Mouse (Mus musculus) hindbrain, embryonic 12.5 days (tissue): ENCODE data around the gene Slc25a54. TPM values are rescaled to one million over a fixed set of nuclear protein-coding genes. Genes with fewer than 3 reads are reported as not detected.

Source experiments
- ATAC-seq: fragments of 200-750 bp; cut with Nextera tagmentation; 2 replicates; pipeline ENCODE4 v1.8.0; 2017; ENCODE audit warnings: moderate TSS enrichment; ENCODE audit not compliant: low FRiP score
- H3K27ac ChIP-seq: fragments of 300-500 bp; sonication (generic); 2 replicates; pipeline ENCODE4 v1.5.1; 2016; ENCODE audit warnings: mild to moderate bottlenecking
- H3K27me3 ChIP-seq: fragments of 300-500 bp; sonication (generic); 2 replicates; pipeline ENCODE4 v1.6.1; 2016; ENCODE audit warnings: mild to moderate bottlenecking
- H3K36me3 ChIP-seq: fragments of 300-500 bp; sonication (generic); 2 replicates; pipeline ENCODE4 v1.6.1; 2016; ENCODE audit warnings: mild to moderate bottlenecking
- H3K4me1 ChIP-seq: fragments of 300-500 bp; sonication (generic); 2 replicates; pipeline ENCODE4 v1.6.1; 2016
- H3K4me2 ChIP-seq: fragments of 300-500 bp; sonication (generic); replicated peaks from 2 replicates; pipeline ENCODE4 v1.6.1; 2016; ENCODE audit warnings: mild to moderate bottlenecking
- H3K4me3 ChIP-seq: fragments of 300-500 bp; sonication (generic); 2 replicates; pipeline ENCODE4 v1.5.1; 2016; ENCODE audit warnings: mild to moderate bottlenecking
- H3K9ac ChIP-seq: fragments of 300-500 bp; sonication (generic); 2 replicates; pipeline ENCODE4 v1.6.1; 2016; ENCODE audit warnings: mild to moderate bottlenecking, moderate library complexity
- H3K9me3 ChIP-seq: fragments of 300-500 bp; sonication (generic); replicated peaks from 2 replicates; pipeline ENCODE4 v1.6.1; 2016; ENCODE audit warnings: mild to moderate bottlenecking
- WGBS: fragments of 180-500 bp; shearing (Covaris S2); methylation state at CpG from one replicate; pipeline ENCODE4 v1.1.7; 2016; 5-methylcytosine and 5-hydroxymethylcytosine counted together
- polyA plus RNA-seq: library from polyadenylated mRNA; unstranded; fragments of >200 nt; fragmentation: Nextera tagmentation; extraction: Ambion mirVana; gene quantifications from 2 replicates; pipeline ENCODE4 v1.2.1, GENCODE M21; 2016

Slc25a54 gene
- polyA plus RNA-seq, 1 experiment from 2014 or later: not detected

DNA sequence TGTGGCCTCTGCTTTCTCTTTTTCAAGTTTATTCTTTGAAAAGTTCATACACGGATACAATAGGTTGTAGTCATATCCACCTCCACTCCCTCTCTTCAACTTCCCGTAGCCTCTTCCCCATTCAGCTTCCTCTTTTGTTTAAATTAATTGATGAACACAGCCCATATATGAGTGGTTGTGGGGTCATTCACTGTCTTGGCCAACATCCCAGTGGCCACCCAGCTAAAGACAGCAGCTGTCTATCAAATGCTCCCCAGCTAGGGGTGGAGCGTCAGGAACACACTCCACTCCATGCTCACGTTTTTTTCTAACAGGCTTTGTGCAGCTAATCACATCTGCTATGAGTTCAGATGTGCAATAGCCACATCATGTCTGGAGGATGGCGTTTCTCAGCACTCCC is 49.5 kb downstream of the Slc25a54 start:
- Histone ChIP-seq H3K9me3 (0 out of 2 replicates have a peak, but pooled peaks cover 4% of the 10 kb centered on the region), H3K36me3 (peaks cover 18% of the 10 kb centered on the region; the same call in 1 of the 2 replicates), H3K27me3 (no peaks in the 10 kb centered on the region), H3K9ac (no peak overlapping the region), H3K4me2 (no peak overlapping the region), H3K4me3 (no peak overlapping the region), H3K27ac (no peak overlapping the region), H3K4me1 (peaks cover 2% of the 10 kb centered on the region; the same call in 1 of the 2 replicates)
- ATAC-seq: no peak
- 80% methylated on average over 5 of the region's 5 CpGs for WGBS

GRCm38 (mm10) chr3:109132966-109133365 is 52.7 kb downstream of the Slc25a54 start:
- Histone ChIP-seq H3K9ac (no peak overlapping the region), H3K4me2 (no peak overlapping the region), H3K27ac (no peak overlapping the region), H3K4me3 (no peak overlapping the region), H3K27me3 (no peaks in the 10 kb centered on the region), H3K36me3 (0 out of 2 replicates have a peak, but pooled peaks cover 15% of the 10 kb centered on the region), H3K9me3 (0 out of 2 replicates have a peak, but pooled peaks cover 4% of the 10 kb centered on the region), H3K4me1 (0 out of 2 replicates have a peak, but pooled peaks cover 2% of the 10 kb centered on the region)
- no peak for ATAC-seq
- 87% methylated on average over 4 of the region's 4 CpGs for WGBS

DNA sequence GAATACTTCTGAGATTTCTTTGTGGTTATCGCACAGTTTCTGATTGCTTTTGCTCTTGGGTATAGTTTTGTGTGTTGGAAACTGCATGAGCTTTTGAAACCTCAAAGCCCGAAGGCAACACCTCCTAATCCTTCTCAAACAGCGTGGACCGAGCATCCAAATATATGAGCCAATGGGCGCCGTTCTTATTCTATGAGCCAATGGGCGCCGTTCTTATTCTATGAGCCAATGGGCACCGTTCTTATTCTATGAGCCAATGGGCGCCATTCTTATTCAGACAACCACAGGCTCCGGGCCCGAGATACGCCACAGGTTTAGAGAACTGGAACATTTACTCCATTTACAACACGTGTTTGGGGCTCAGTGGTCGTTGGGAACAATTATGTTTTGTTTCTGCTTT is 53.8 kb downstream of the Slc25a54 start:
- Histone ChIP-seq H3K36me3 (0 out of 2 replicates have a peak, but pooled peaks cover 15% of the 10 kb centered on the region), H3K4me2 (no peak overlapping the region), H3K4me1 (0 out of 2 replicates have a peak, but pooled peaks cover 2% of the 10 kb centered on the region), H3K27me3 (no peaks in the 10 kb centered on the region), H3K9me3 (0 out of 2 replicates have a peak, but pooled peaks cover 4% of the 10 kb centered on the region), H3K27ac (no peak overlapping the region), H3K9ac (no peak overlapping the region), H3K4me3 (no peak overlapping the region)
- 94% methylated on average over 15 of the region's 15 CpGs for WGBS
- ATAC-seq: no peak

DNA sequence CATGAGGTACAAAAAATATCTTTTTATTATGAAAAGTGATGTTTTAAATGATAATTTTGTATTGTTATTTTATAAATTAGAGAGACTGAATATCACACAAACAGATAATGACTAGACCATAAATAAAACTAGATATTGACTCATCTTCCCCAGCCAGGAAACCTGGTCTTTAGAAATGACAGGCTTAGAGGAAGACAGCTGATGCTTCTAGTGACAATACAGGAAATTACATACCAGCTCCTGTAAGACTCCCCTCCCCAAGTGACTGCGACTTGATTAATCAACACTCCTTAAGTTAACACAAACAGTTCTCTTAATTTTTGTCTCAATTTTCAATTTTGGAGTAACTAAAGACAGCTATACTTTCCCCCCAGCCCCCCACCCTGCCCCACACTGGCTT is 55.1 kb downstream of the Slc25a54 start:
- Histone ChIP-seq H3K27ac (no peak overlapping the region), H3K27me3 (no peaks in the 10 kb centered on the region), H3K36me3 (0 out of 2 replicates have a peak, but pooled peaks cover 15% of the 10 kb centered on the region), H3K4me2 (no peak overlapping the region), H3K4me3 (no peak overlapping the region), H3K4me1 (no peaks in the 10 kb centered on the region), H3K9ac (no peak overlapping the region), H3K9me3 (0 out of 2 replicates have a peak, but pooled peaks cover 4% of the 10 kb centered on the region)
- 82% methylated on average over 1 of the region's 1 CpGs for WGBS
- ATAC-seq: no peak

- Histone ChIP-seq H3K27me3 (no peaks in the 10 kb centered on the region), H3K4me3 (no peak overlapping the region), H3K4me1 (0 out of 2 replicates have a peak, but pooled peaks cover 3% of the 10 kb centered on the region), H3K27ac (no peak overlapping the region), H3K36me3 (no peaks in the 10 kb centered on the region), H3K9ac (no peak overlapping the region), H3K9me3 (no peaks in the 10 kb centered on the region), H3K4me2 (no peak overlapping the region)
- 82% methylated on average over 4 of the region's 4 CpGs for WGBS
- ATAC-seq: no peak
These were observed 72.3 kb downstream of the Slc25a54 start for GRCm38 (mm10) chr3:109152561-109152960.

DNA sequence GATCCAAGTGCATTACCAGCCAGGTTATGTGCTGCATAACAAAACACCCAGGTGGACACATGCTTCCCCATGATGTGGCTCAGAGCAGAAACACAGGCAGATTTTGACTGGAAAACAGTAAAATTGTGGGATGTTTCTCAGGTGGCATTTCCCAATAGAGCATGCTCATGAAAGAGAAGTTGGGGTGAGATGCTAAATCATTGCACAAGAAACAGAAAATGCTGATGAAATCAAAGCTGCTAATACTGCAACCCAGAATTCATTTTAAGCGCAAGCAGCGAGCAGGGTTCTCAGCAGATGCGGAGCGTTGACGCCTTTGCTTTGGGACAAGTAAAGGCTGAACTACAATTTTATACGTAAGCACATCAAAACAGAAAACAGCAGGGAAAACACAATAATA is 73.1 kb downstream of the Slc25a54 start:
- Histone ChIP-seq H3K27me3 (no peaks in the 10 kb centered on the region), H3K27ac (no peak overlapping the region), H3K9ac (no peak overlapping the region), H3K9me3 (no peaks in the 10 kb centered on the region), H3K4me2 (no peak overlapping the region), H3K4me1 (0 out of 2 replicates have a peak, but pooled peaks cover 4% of the 10 kb centered on the region), H3K36me3 (no peaks in the 10 kb centered on the region), H3K4me3 (no peak overlapping the region)
- WGBS: 98% methylated on average over 6 of the region's 6 CpGs
- ATAC-seq: no peak

- H3K9me3 ChIP-seq: no peaks in the 10 kb centered on the region
- no peak for ATAC-seq
- no peak overlapping the region for H3K4me3 ChIP-seq
- H3K4me1 ChIP-seq: 0 out of 2 replicates have a peak, but pooled peaks cover 4% of the 10 kb centered on the region
- no peak overlapping the region for H3K4me2 ChIP-seq
- H3K27me3 ChIP-seq: no peaks in the 10 kb centered on the region
- peaks cover 6% of the 10 kb centered on the region; the same call in 1 of the 2 replicates for H3K36me3 ChIP-seq
- H3K27ac ChIP-seq: no peak overlapping the region
- H3K9ac ChIP-seq: no peak overlapping the region
- WGBS: 88% methylated on average over 4 of the region's 4 CpGs
These were observed 75.8 kb downstream of the Slc25a54 start for GRCm38 (mm10) chr3:109155926-109156669.

DNA sequence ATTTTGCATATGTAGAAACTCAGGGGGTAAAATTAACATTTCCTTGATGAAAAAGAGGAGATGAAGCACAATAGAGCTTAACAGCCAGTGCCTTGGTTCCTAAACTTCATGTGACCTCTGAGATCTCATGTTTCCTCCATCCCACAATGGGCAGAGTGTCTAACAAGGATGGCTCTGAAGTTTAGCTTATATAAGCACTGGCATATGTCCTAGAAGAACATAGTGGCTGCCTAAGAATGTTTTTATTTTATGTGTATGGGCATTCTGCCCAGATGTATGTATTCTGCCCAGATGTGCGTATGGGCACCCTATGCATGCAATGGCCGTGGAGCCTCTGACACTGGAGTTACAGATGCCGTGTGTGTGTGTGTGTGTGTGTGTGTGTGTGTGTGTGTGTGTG is 77.2 kb downstream of the Slc25a54 start:
- 90% methylated on average over 3 of the region's 3 CpGs for WGBS

DNA sequence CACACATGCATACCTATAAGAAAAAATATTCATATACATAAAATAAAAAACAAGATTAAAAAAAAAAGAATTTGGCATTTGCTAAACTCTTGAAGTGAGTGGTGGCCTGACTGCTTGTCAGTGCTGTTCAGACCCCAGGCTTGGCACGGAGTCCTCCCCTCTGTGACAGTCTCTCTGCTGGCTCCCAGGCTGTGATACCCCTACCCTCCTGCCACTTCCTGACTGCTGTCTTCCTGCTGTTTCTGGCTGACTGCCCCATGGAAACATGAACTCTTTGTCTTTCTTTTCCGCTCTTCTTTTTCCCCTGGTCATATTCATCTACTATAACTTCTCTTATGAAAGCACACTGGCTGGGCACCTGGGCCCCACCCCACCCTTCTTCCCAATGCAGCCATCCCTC is 83.8 kb downstream of the Slc25a54 start:
- ATAC-seq: no peak
- WGBS: 86% methylated on average over 2 of the region's 2 CpGs
- H3K4me3 ChIP-seq: no peak overlapping the region
- no peak overlapping the region for H3K9ac ChIP-seq
- no peaks in the 10 kb centered on the region for H3K27me3 ChIP-seq
- H3K4me1 ChIP-seq: no peaks in the 10 kb centered on the region
- no peak overlapping the region for H3K27ac ChIP-seq
- no peaks in the 10 kb centered on the region for H3K9me3 ChIP-seq
- no peak overlapping the region for H3K4me2 ChIP-seq
- peaks cover 15% of the 10 kb centered on the region for H3K36me3 ChIP-seq

More for the DNA sequence above, 77.2 kb downstream of the Slc25a54 start:
- Histone ChIP-seq H3K9ac (no peak overlapping the region), H3K9me3 (no peaks in the 10 kb centered on the region), H3K4me2 (no peak overlapping the region), H3K4me1 (0 out of 2 replicates have a peak, but pooled peaks cover 4% of the 10 kb centered on the region), H3K36me3 (peaks cover 6% of the 10 kb centered on the region; the same call in 1 of the 2 replicates), H3K4me3 (no peak overlapping the region), H3K27ac (no peak overlapping the region), H3K27me3 (no peaks in the 10 kb centered on the region)
- ATAC-seq: no peak

GRCm38 (mm10) chr3:109164644-109165043 is 84.4 kb downstream of the Slc25a54 start:
- Histone ChIP-seq H3K4me3 (no peak overlapping the region), H3K4me2 (no peak overlapping the region), H3K9ac (no peak overlapping the region), H3K36me3 (peaks cover 13% of the 10 kb centered on the region), H3K27me3 (no peaks in the 10 kb centered on the region), H3K9me3 (no peaks in the 10 kb centered on the region), H3K4me1 (no peaks in the 10 kb centered on the region), H3K27ac (no peak overlapping the region)
- ATAC-seq: no peak
- WGBS: 95% methylated on average over 1 of the region's 1 CpGs

GRCm38 (mm10) chr3:109165214-109165829 is 85.1 kb downstream of the Slc25a54 start:
- no peak overlapping the region for H3K27ac ChIP-seq
- no peak for ATAC-seq
- WGBS: 92% methylated on average over 8 of the region's 8 CpGs

More at GRCm38 (mm10) chr3:109165214-109165829, 85.1 kb downstream of the Slc25a54 start:
- Histone ChIP-seq H3K36me3 (peaks cover 9% of the 10 kb centered on the region), H3K27me3 (no peaks in the 10 kb centered on the region), H3K4me2 (no peak overlapping the region), H3K4me3 (no peak overlapping the region), H3K9me3 (no peaks in the 10 kb centered on the region), H3K4me1 (no peaks in the 10 kb centered on the region), H3K9ac (no peak overlapping the region)
